Mouse (Mus musculus) forebrain, postnatal 0 days (tissue): Measurements from ENCODE around the gene Sipa1l2. TPM values are rescaled to one million over a fixed set of nuclear protein-coding genes. Genes with fewer than 3 reads are reported as not detected.
A peak's percentile ranks its signal among the peaks of the same experiment; 100 is the strongest.

Experiments used
- ATAC-seq: fragments of 200-750 bp; cut with Nextera tagmentation; 2 replicates; pipeline ENCODE4 v1.8.0; 2017; ENCODE audit warnings: mild to moderate bottlenecking, moderate library complexity
- DNase-seq: peaks from one replicate; pipeline ENCODE4 v3.0.0-alpha.2; 2015
- H3K27ac ChIP-seq: fragments of 300-500 bp; sonication (generic); 2 replicates; pipeline ENCODE4 v1.5.1; 2014; ENCODE audit warnings: low read depth, mild to moderate bottlenecking, antibody characterized with exemption, low read length, moderate library complexity, mixed read lengths
- H3K27me3 ChIP-seq: fragments of 300-500 bp; sonication (generic); 2 replicates; pipeline ENCODE4 v1.6.1; 2014; ENCODE audit warnings: mild to moderate bottlenecking, low read length, mixed read lengths; ENCODE audit not compliant: insufficient read depth
- H3K36me3 ChIP-seq: fragments of 300-500 bp; sonication (generic); 2 replicates; pipeline ENCODE4 v1.6.1; 2014; ENCODE audit warnings: mild to moderate bottlenecking, moderate library complexity; ENCODE audit not compliant: insufficient read depth
- H3K4me1 ChIP-seq: fragments of 300-500 bp; sonication (generic); 2 replicates; pipeline ENCODE4 v1.6.1; 2014; ENCODE audit warnings: antibody characterized with exemption; ENCODE audit not compliant: insufficient read depth
- H3K4me2 ChIP-seq: fragments of 300-500 bp; sonication (generic); 2 replicates; pipeline ENCODE4 v1.6.1; 2014; ENCODE audit warnings: low read depth, mild to moderate bottlenecking, moderate library complexity
- H3K4me3 ChIP-seq: fragments of 300-500 bp; sonication (generic); 2 replicates; pipeline ENCODE4 v1.5.1; 2014; ENCODE audit warnings: low read depth, low read length, mixed read lengths
- H3K9ac ChIP-seq: fragments of 300-500 bp; sonication (generic); 2 replicates; pipeline ENCODE4 v1.6.1; 2014; ENCODE audit warnings: mild to moderate bottlenecking
- H3K9me3 ChIP-seq: fragments of 300-500 bp; sonication (generic); 2 replicates; pipeline ENCODE4 v1.6.1; 2016; ENCODE audit warnings: low read length
- CTCF ChIP-seq: sonication (generic); IDR thresholded peaks from 2 replicates; pipeline ENCODE4 v1.5.1; 2016; ENCODE audit warnings: antibody characterized with exemption, control low read depth, low read depth
- WGBS: fragments of 180-500 bp; shearing (Covaris S2); extraction: QIAGEN DNeasy Blood & Tissue Kit; methylation state at CpG from one replicate; pipeline ENCODE4 v1.1.7; 2014; 5-methylcytosine and 5-hydroxymethylcytosine counted together
- polyA plus RNA-seq: library from polyadenylated mRNA; unstranded; fragments of >200 nt; fragmentation: Nextera tagmentation; extraction: Ambion mirVana; gene quantifications from 2 replicates; pipeline ENCODE4 v1.2.1, GENCODE M21; 2015
- total RNA-seq: library from RNA; depleted of rRNA; stranded (reverse); fragments of >200 nt; gene quantifications from 2 replicates; pipeline ENCODE4 v1.2.3, GENCODE M21; 2014

Gene Sipa1l2
- total and polyA plus RNA-seq, 2 experiments from 2014 or later: 10.6 to 44.3 TPM

DNA sequence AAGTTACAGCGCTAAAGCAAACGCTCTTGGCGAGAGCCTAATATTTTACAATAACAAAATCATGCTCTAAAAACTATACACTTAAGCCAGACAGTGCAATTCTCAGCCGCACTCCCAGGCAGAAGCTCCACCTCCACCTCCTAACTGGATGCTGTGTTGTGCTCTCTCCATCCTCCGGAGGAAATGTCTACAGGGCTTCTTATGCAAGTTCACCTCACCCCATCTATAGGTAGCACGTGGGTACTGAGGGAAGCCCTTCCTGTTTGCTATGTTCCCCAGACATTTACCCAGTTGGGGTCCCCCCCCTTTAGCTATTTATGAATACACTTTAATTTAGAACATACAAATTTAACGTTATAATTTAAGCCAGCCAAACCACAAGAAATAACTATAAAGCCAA is 2.0 kb downstream of the Sipa1l2 start:
- peak; percentile 44 for TF ChIP-seq CTCF
- peak; percentile 29 for DNase-seq
- no peak for ATAC-seq
- H3K9me3 ChIP-seq: no peaks in the 10 kb centered on the region
- peak overlapping the region; percentile 77 for H3K4me3 ChIP-seq
- H3K27me3 ChIP-seq: no peaks in the 10 kb centered on the region
- H3K36me3 ChIP-seq: no peaks in the 10 kb centered on the region
- WGBS: 45% methylated on average over 7 of the region's 7 CpGs
- H3K4me2 ChIP-seq: peak overlapping the region; percentile 90
- peaks cover 26% of the 10 kb centered on the region for H3K4me1 ChIP-seq
- H3K27ac ChIP-seq: no peak overlapping the region
- no peak overlapping the region for H3K9ac ChIP-seq

DNA sequence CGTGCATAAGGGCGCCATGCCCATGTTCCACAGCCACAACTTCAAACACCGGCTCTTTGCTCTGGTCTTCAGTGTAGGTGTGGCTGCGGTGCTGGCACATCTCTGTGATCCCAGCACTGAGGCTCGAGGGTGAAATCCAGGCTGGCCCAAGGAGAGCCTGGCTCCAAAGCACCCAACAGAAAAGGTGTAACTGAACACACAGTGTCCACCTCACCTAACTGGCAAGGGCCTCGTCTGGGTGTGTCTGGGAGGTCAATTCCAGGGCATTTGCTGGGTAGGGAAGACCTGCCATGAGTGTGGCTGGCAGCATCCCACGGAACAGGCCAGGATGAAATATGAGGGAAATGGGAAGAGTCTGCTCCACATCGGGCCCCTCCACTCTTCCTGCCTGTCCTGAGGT is 6.7 kb downstream of the Sipa1l2 start:
- Histone ChIP-seq H3K9ac (no peak overlapping the region), H3K27ac (no peak overlapping the region), H3K4me3 (no peak overlapping the region), H3K36me3 (no peaks in the 10 kb centered on the region), H3K4me1 (peaks cover 52% of the 10 kb centered on the region), H3K4me2 (no peak overlapping the region), H3K27me3 (no peaks in the 10 kb centered on the region), H3K9me3 (no peaks in the 10 kb centered on the region)
- DNase-seq (no peak), ATAC-seq (no peak)
- 81% methylated on average over 8 of the region's 8 CpGs for WGBS
- no peak for TF ChIP-seq CTCF

DNA sequence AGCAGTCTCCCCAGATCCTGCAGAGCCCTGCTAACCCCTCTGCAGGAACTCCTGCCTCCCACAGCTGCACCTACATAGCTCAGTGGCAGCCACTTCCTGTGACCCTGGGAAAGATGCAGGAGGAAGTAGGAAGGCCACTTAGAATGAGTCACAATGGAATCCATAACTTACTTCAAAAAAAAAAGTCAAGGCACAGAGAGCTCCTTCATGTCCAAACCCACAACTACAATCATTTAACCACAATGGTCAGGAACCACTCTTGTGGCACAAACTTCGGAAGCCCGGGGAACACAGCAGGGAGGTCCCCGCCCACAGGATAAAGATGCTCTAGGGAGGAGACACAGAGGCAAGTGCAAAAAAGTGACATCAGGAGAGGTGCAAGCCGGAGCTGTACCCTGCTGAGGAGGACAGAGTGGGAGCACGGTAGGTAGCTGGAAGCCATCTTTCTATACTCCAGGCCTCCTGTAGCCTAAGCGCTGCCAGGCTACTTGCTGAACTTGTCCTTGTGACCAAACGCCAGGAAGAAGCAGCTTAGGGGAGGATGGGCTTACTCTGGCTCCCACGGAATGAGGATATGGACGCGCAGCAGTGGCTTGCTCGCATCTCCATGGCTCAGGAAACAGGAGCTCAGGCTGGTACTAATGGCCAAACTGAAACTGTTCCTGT is 8.7 kb downstream of the Sipa1l2 start:
- ATAC-seq: no peak
- no peak overlapping the region for H3K27ac ChIP-seq

DNA sequence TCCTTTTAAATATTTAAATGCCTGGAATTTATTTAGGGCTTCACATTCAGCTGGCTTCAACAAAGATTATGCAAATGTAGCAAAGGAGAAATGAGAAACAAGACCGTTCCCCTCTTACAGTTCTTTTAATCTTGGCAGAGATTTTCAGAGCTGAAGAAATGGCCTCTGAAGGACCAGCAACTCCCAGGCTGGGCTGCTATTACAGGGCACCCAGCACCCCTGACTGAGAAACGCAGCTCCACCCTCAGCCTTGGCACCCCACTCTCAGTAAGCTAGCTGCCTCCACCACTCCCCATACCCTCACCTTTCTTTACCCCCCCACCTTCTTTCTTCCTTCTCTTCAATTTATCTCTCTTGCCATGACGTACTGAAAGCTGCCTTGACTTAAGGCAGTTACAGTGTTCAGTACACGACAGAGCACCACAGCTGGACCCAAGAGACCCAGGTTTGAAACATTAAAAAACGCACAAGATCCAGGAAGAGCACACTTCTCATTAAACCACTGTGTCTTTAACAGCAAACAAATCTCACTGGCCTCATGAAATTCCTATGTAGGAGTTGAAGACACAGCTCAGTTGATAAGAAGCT is 10.4 kb downstream of the Sipa1l2 start:
- peak overlapping the region; percentile 82 for H3K27ac ChIP-seq
- H3K9me3 ChIP-seq: no peaks in the 10 kb centered on the region
- no peak for TF ChIP-seq CTCF
- H3K36me3 ChIP-seq: no peaks in the 10 kb centered on the region
- peaks cover 44% of the 10 kb centered on the region for H3K4me1 ChIP-seq
- H3K27me3 ChIP-seq: no peaks in the 10 kb centered on the region
- DNase-seq (peak; percentile 43), ATAC-seq (no peak; the same call in 1 of the 2 replicates)
- peak overlapping the region; percentile 11 for H3K9ac ChIP-seq
- peak overlapping the region; percentile 16; the same call in 1 of the 2 replicates for H3K4me3 ChIP-seq
- peak overlapping the region; percentile 45 for H3K4me2 ChIP-seq
- 15% methylated on average over 5 of the region's 5 CpGs for WGBS

More for the DNA sequence above, 8.7 kb downstream of the Sipa1l2 start:
- no peak for DNase-seq
- H3K9me3 ChIP-seq: no peaks in the 10 kb centered on the region
- H3K36me3 ChIP-seq: no peaks in the 10 kb centered on the region
- TF ChIP-seq CTCF: no peak
- no peaks in the 10 kb centered on the region for H3K27me3 ChIP-seq
- H3K4me3 ChIP-seq: no peak overlapping the region
- 69% methylated on average over 11 of the region's 11 CpGs for WGBS
- H3K4me1 ChIP-seq: peaks cover 44% of the 10 kb centered on the region
- H3K9ac ChIP-seq: no peak overlapping the region
- no peak overlapping the region for H3K4me2 ChIP-seq

DNA sequence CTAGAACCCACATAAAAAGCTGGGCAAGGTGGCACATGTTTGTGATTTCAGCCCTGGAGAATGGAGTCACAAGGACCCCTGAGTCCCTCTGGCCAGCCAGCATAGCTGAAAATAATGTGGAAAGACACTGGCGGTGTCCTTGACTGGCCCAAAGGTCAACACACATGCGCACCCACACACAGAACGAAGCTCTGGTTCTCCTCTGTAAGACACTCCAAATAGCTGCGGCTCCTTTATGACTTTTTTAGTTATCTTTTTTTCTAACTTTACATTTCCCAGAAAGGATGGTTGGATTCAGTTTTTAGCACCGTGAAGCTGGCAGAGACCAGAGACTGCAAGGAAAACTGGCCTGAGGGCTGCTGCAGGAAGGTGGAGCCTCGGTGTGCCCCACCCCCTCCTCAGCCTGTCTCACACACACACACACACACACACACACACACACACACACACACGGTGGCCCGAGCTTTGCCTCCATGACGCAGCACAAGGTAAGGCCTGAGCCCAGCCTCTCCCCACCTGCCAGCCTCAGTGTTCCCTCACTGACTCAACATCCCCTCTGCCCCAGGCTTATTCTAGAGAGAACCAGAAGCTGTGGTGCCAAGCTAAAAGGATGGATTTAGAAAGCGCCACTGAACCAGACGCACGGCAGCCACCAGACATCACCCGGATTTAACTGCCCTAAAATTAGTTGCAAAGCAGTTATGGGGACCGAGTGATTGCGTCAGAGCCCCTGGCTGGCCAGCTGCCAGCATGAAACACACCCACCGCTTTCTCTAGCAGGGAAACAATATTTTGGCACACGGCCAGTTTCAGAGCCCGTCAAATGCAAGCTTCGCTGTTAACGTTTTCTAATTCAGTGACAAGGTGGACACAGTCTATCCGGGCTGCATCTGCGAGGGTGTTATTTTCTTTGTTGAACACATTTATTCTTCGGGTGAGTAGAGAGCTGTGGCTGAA is 11.2 kb downstream of the Sipa1l2 start:
- WGBS: 11% methylated on average over 23 of the region's 23 CpGs
- DNase-seq (peak; percentile 94), ATAC-seq (peak; percentile 82)
- Histone ChIP-seq H3K4me1 (peaks cover 44% of the 10 kb centered on the region), H3K36me3 (no peaks in the 10 kb centered on the region), H3K4me2 (peak overlapping the region; percentile 45), H3K27ac (peak overlapping the region; percentile 82), H3K9me3 (no peaks in the 10 kb centered on the region), H3K9ac (peak overlapping the region; percentile 11; the same call in 1 of the 2 replicates), H3K4me3 (peak overlapping the region; percentile 16; the same call in 1 of the 2 replicates), H3K27me3 (no peaks in the 10 kb centered on the region)
- no peak for TF ChIP-seq CTCF

DNA sequence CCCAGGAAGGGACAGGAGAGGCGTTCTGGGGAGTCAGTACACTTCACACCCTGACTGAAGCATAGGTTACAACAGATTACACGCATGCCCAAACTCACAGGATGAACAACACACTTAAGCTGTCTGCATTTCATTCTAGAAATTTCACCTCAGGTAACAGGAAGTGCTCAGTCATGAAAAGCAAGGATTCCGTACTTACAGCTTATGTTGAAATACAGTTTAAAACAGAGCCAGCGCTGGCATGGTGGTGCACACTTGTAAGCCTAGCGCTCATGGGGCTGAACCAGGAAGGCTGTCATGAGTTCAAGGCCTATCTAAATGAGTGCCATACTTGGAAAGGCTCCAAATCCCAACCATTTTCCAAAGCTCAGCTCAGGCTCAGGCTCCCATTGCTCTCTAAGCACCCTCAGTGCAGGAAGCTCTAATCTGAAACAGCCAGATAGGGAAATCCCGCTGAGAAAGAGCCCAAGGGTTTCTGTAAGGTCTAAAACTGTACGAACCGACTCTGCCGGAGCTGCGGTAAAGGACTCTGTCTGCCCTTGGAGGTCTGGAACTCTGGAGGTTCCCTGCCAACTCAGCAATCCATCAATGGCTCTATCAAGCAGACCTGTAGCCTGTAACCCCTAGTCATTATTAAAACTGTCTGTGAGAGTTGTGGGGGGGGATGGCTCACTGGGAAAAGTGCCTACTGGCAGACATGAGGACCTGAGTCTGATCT is 12.1 kb downstream of the Sipa1l2 start:
- no peaks in the 10 kb centered on the region for H3K9me3 ChIP-seq
- H3K4me2 ChIP-seq: 0 out of 2 replicates have a peak overlapping the region, but pooled peaks have one; percentile 45
- no peak overlapping the region for H3K9ac ChIP-seq
- H3K27ac ChIP-seq: peak overlapping the region; percentile 35; the same call in 1 of the 2 replicates
- H3K4me3 ChIP-seq: no peak overlapping the region
- peaks cover 40% of the 10 kb centered on the region for H3K4me1 ChIP-seq
- ATAC-seq (no peak), DNase-seq (no peak)
- TF ChIP-seq CTCF: no peak
- H3K27me3 ChIP-seq: no peaks in the 10 kb centered on the region
- no peaks in the 10 kb centered on the region for H3K36me3 ChIP-seq
- 54% methylated on average over 10 of the region's 10 CpGs for WGBS
